Mouse (Mus musculus): ENCODE data around the gene Gm20388.

DNA sequence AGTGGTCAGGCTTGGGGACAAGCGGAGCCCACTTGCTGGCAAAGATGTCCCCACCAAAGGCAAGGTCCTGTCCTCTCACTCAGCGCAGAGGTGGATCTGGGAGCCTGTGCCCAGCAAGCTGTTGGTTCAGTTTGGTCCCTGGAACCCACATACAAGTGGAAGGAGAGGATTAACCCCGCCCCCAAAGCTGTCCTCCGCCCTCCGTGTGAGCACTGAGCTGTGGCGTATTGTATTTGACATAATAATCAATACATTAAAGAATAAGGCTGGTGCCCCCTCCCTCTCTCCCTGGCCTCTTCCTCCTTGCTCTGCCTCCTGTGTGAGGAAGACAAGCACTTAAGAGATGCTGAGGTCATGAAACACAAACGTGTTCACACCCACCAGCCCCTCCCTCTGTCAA, 1062.4 kb downstream of the Gm20388 start:
- TF ChIP-seq POLR2A (IDR thresholded peaks at IDR 0.05; ENCODE audit: insufficient read depth, low read depth, low read length), result no peak
- TF ChIP-seq CTCF (IDR thresholded peaks at IDR 0.05; ENCODE audit: insufficient read depth, low read depth, low read length), result no peak

Measured in olfactory bulb, adult 2 months (tissue).